Mouse (Mus musculus): ENCODE results near the gene Nol10. TPM values are rescaled to one million over a fixed set of nuclear protein-coding genes. Genes with fewer than 3 reads are reported as not detected.
A peak's percentile ranks its signal among the peaks of the same experiment; 100 is the strongest.
"Not testable (repeated sequence)": the region's sequence is repeated elsewhere in the genome, so short reads cannot be mapped to it uniquely, and the experiment has no call there.

The Nol10 gene
- total RNA-seq, 1 experiment from 2014 or later = 16.1 TPM

GRCm38 (mm10) chr12:17459223-17459622, 111.0 kb downstream of the Nol10 start:
- DNase-seq = not testable (repeated sequence)

GRCm38 (mm10) chr12:17463706-17464105, 115.4 kb downstream of the Nol10 start:
- no peak for DNase-seq

- DNase-seq = not testable (repeated sequence)
Observed at GRCm38 (mm10) chr12:17464550-17464949, 116.3 kb downstream of the Nol10 start.

GRCm38 (mm10) chr12:17466791-17467190, 118.5 kb downstream of the Nol10 start:
- DNase-seq = no peak

GRCm38 (mm10) chr12:17468359-17468758, 120.1 kb downstream of the Nol10 start:
- DNase-seq = no peak

GRCm38 (mm10) chr12:17469869-17470268, 121.6 kb downstream of the Nol10 start:
- no peak for DNase-seq

GRCm38 (mm10) chr12:17470528-17470927, 122.3 kb downstream of the Nol10 start:
- not testable (repeated sequence) for DNase-seq

GRCm38 (mm10) chr12:17471405-17471804, 123.1 kb downstream of the Nol10 start:
- DNase-seq = peak; percentile 22

- DNase-seq = no peak
Observed at GRCm38 (mm10) chr12:17473128-17473527, 124.9 kb downstream of the Nol10 start.

- no peak for DNase-seq
Observed at GRCm38 (mm10) chr12:17473862-17474261, 125.6 kb downstream of the Nol10 start.

- no peak for DNase-seq
Observed at GRCm38 (mm10) chr12:17474681-17475080, 126.4 kb downstream of the Nol10 start.

- DNase-seq = no peak
Observed at GRCm38 (mm10) chr12:17475146-17475545, 126.9 kb downstream of the Nol10 start.

- DNase-seq = no peak
Observed at GRCm38 (mm10) chr12:17478196-17478595, 129.9 kb downstream of the Nol10 start.

GRCm38 (mm10) chr12:17478856-17479255, 130.6 kb downstream of the Nol10 start:
- DNase-seq = no peak

Small RNA genes lying within 50 kb of the gene (microRNA-seq; reads per million reads assigned to microRNA genes)
- gene Mir3066 = 5.1 to 6.4 reads per million in 2 experiments

Other genes starting within 250 kb of the Nol10 start
- 0.21 and 0.57 TPM in 2 replicates for gene Kcnf1, start 171.6 kb upstream of the Nol10 start, total RNA-seq (2021)
- gene Pdia6, start 81.9 kb upstream of the Nol10 start, total RNA-seq (2021) = 156 TPM in 2 replicates
- 0.90 and 1.5 TPM in 2 replicates for gene Atp6v1c2, start 19.1 kb upstream of the Nol10 start, total RNA-seq (2021)
- 289 and 311 TPM in 2 replicates for gene Odc1, start 196.3 kb downstream of the Nol10 start, total RNA-seq (2021)

All from adrenal gland, postnatal 25 days (tissue).